Mouse (Mus musculus) liver, embryonic 14.5 days (tissue): ENCODE measurements around the gene Kmt2a. TPM values are rescaled to one million over a fixed set of nuclear protein-coding genes. Genes with fewer than 3 reads are reported as not detected.

Experiments
- ATAC-seq: fragments of 200-750 bp; cut with Nextera tagmentation; 2 replicates; pipeline ENCODE4 v1.8.0; 2017; ENCODE audit warnings: moderate number of reproducible peaks, mild to moderate bottlenecking, moderate library complexity; ENCODE audit not compliant: insufficient read depth
- DNase-seq, 3 experiments: peaks; one replicate each; pipeline ENCODE4 v3.0.0-alpha.2; 2012 to 2013; ENCODE audit warnings: low read depth in 3 of 3, low spot score in 3 of 3
- H3K27ac ChIP-seq: fragments of 300-500 bp; sonication (generic); 2 replicates; pipeline ENCODE4 v1.5.1; 2014; ENCODE audit warnings: moderate library complexity, mild to moderate bottlenecking, control low read depth, inconsistent platforms
- H3K27me3 ChIP-seq: fragments of 300-500 bp; sonication (generic); 2 replicates; pipeline ENCODE4 v1.6.1; 2014; ENCODE audit warnings: mild to moderate bottlenecking, low read length, moderate library complexity; ENCODE audit not compliant: control insufficient read depth, insufficient read depth
- H3K36me3 ChIP-seq: fragments of 300-500 bp; sonication (generic); replicated peaks from 2 replicates; pipeline ENCODE4 v1.6.1; 2014; ENCODE audit warnings: low read depth; ENCODE audit not compliant: control insufficient read depth, insufficient read depth
- H3K4me1 ChIP-seq, 2 experiments: fragments of 200-500 bp in 1 of 2; fragments of 300-500 bp in 1 of 2; sonication (generic) in 1 of 2; replicated peaks; 2 replicates each; pipeline ENCODE4 v1.6.1; 2012 to 2014; ENCODE audit warnings: antibody characterized with exemption in 1 of 2, inconsistent platforms in 1 of 2, low read length in 1 of 2; ENCODE audit not compliant: control insufficient read depth in 2 of 2, insufficient read depth in 2 of 2
- H3K4me2 ChIP-seq: fragments of 300-500 bp; sonication (generic); 2 replicates; pipeline ENCODE4 v1.6.1; 2014; ENCODE audit warnings: low read depth, mild to moderate bottlenecking, control low read depth, moderate library complexity
- H3K4me3 ChIP-seq, 2 experiments: fragments of 200-500 bp in 1 of 2; fragments of 300-500 bp in 1 of 2; sonication (generic) in 1 of 2; 2 replicates each; pipeline ENCODE4 v1.5.1; 2012 to 2014; ENCODE audit warnings: low read depth in 2 of 2, low read length in 2 of 2, mild to moderate bottlenecking in 2 of 2, control low read depth in 1 of 2, inconsistent platforms in 1 of 2, moderate library complexity in 1 of 2; ENCODE audit not compliant: insufficient read depth in 1 of 2
- H3K9ac ChIP-seq: fragments of 300-500 bp; sonication (generic); replicated peaks from 2 replicates; pipeline ENCODE4 v1.6.1; 2014; ENCODE audit warnings: mild to moderate bottlenecking, control low read depth, moderate library complexity
- H3K9me3 ChIP-seq: fragments of 300-500 bp; sonication (generic); 2 replicates; pipeline ENCODE4 v1.6.1; 2016; ENCODE audit warnings: low read length, mixed read lengths; ENCODE audit not compliant: control insufficient read depth
- CTCF ChIP-seq: IDR thresholded peaks from 2 replicates; pipeline ENCODE4 v1.5.1; 2016; ENCODE audit warnings: antibody characterized with exemption, low read depth, control low read depth
- EP300 ChIP-seq: IDR thresholded peaks from 2 replicates; pipeline ENCODE4 v1.6.1; 2016; ENCODE audit warnings: antibody characterized with exemption, low read depth
- WGBS: fragments of 180-500 bp; shearing (Covaris S2); extraction: QIAGEN DNeasy Blood & Tissue Kit; methylation state at CpG from one replicate; pipeline ENCODE4 v1.1.7; 2014; ENCODE audit not compliant: insufficient replicate concordance; 5-methylcytosine and 5-hydroxymethylcytosine counted together
- polyA plus RNA-seq, 2 experiments: library from polyadenylated mRNA; depleted of rRNA in 1 of 2; stranded (reverse) in 1 of 2; unstranded in 1 of 2; fragments of >200 nt; fragmentation: Nextera tagmentation in 1 of 2; extraction: Ambion mirVana in 1 of 2; gene quantifications; 2 replicates each; pipeline versions ENCODE4 v1.2.1 to v1.2.3; 2012 to 2014

Kmt2a gene
- polyA plus RNA-seq, 2 experiments: 2.3 to 3.0 TPM

- no peaks in the 10 kb centered on the region for H3K27me3 ChIP-seq
- peaks cover 4 to 15% of the 10 kb centered on the region in 2 experiments for H3K4me1 ChIP-seq
- H3K9ac ChIP-seq: peak within 1 kb of the TSS; percentile 99
- under 1% methylated on average over 82 of the region's 82 CpGs for WGBS
- peak; percentile 74 to 84 (median 79) for DNase-seq
- H3K4me3 ChIP-seq: peak within 1 kb of the TSS; percentile 79 to 96
- H3K9me3 ChIP-seq: no peaks in the 10 kb centered on the region
- H3K4me2 ChIP-seq: peak within 1 kb of the TSS; percentile 95
- ATAC-seq: peak; percentile 90
- H3K27ac ChIP-seq: peak within 1 kb of the TSS; percentile 87
- TF ChIP-seq EP300 (no peak), CTCF (0 out of 2 replicates have a peak, but pooled peaks have one; percentile 18)
- H3K36me3 ChIP-seq: no peaks in the 10 kb centered on the region
These were observed 113.7 kb downstream of the Kmt2a start, which contains the start of the genes Arcn1 and Ift46 for GRCm38 (mm10) chr9:44767101-44768028. Gene Arcn1, minus strand, starts transcription at chr9:44767845. Gene Ift46, plus strand, starts transcription at chr9:44767908.

DNA sequence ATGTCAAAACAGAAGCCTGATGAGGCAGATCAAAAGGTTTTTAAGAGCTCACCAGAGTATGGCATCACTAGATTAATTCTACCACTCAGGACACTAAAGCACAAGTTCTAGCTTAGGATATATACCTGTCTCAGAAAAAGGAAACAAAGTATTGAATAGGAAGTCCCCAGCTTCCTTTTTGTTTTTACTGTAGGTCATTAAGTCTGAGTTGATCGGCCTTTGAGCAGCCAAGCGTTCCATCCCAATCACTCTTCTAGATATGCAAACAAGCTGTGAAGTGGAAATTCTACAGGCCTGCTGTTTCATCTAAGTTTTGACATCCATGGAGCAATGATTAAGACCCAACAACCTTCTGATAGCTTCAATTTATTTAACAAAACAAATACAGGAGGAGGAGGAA, 120.2 kb downstream of the Kmt2a start:
- Histone ChIP-seq H3K36me3 (peaks cover 23% of the 10 kb centered on the region), H3K4me3 (no peak overlapping the region), H3K4me2 (no peak overlapping the region), H3K27ac (no peak overlapping the region), H3K9ac (no peak overlapping the region), H3K9me3 (no peaks in the 10 kb centered on the region), H3K4me1 (peaks cover 3 to 7% of the 10 kb centered on the region in 2 experiments), H3K27me3 (no peaks in the 10 kb centered on the region)
- no peak for DNase-seq
- TF ChIP-seq CTCF: no peak
- no peak for TF ChIP-seq EP300
- ATAC-seq: no peak
- WGBS: 63% methylated on average over 2 of the region's 2 CpGs

Other genes with a start within 250 kb of the Kmt2a start
- not detected in 2 replicates for gene Treh, start 208.1 kb downstream of the Kmt2a start, polyA plus RNA-seq (2012; rRNA removed)
- gene Treh, start 208.1 kb downstream of the Kmt2a start, polyA plus RNA-seq (2014; fragmentation: Nextera tagmentation; extraction: Ambion mirVana): not detected in 2 replicates
- gene Phldb1, start 146.1 kb downstream of the Kmt2a start, polyA plus RNA-seq (2012; rRNA removed): 2.6 and 2.7 TPM in 2 replicates
- 1.6 and 2.3 TPM in 2 replicates for gene Phldb1, start 146.1 kb downstream of the Kmt2a start, polyA plus RNA-seq (2014; fragmentation: Nextera tagmentation; extraction: Ambion mirVana)
- 26.6 and 33.5 TPM in 2 replicates for gene Arcn1, start 113.5 kb downstream of the Kmt2a start, polyA plus RNA-seq (2012; rRNA removed)
- 84.1 and 88.5 TPM in 2 replicates for gene Arcn1, start 113.5 kb downstream of the Kmt2a start, polyA plus RNA-seq (2014; fragmentation: Nextera tagmentation; extraction: Ambion mirVana)
- gene Ift46, start 113.4 kb downstream of the Kmt2a start, polyA plus RNA-seq (2012; rRNA removed): 8.8 and 11.3 TPM in 2 replicates
- gene Ift46, start 113.4 kb downstream of the Kmt2a start, polyA plus RNA-seq (2014; fragmentation: Nextera tagmentation; extraction: Ambion mirVana): 16.0 and 17.3 TPM in 2 replicates
- 3.6 and 4.9 TPM in 2 replicates for gene Tmem25, start 82.0 kb downstream of the Kmt2a start, polyA plus RNA-seq (2012; rRNA removed)
- gene Tmem25, start 82.0 kb downstream of the Kmt2a start, polyA plus RNA-seq (2014; fragmentation: Nextera tagmentation; extraction: Ambion mirVana): 1.3 and 1.9 TPM in 2 replicates
- gene Ttc36, start 78.2 kb downstream of the Kmt2a start, polyA plus RNA-seq (2012; rRNA removed): 40.4 and 43.5 TPM in 2 replicates
- gene Ttc36, start 78.2 kb downstream of the Kmt2a start, polyA plus RNA-seq (2014; fragmentation: Nextera tagmentation; extraction: Ambion mirVana): 72.0 and 77.4 TPM in 2 replicates
- 261 and 418 TPM in 2 replicates for gene Atp5l, start 39.4 kb upstream of the Kmt2a start, polyA plus RNA-seq (2012; rRNA removed)
- 577 and 630 TPM in 2 replicates for gene Atp5l, start 39.4 kb upstream of the Kmt2a start, polyA plus RNA-seq (2014; fragmentation: Nextera tagmentation; extraction: Ambion mirVana)
- gene Ube4a, start 84.3 kb upstream of the Kmt2a start, polyA plus RNA-seq (2012; rRNA removed): 6.1 and 7.6 TPM in 2 replicates
- gene Ube4a, start 84.3 kb upstream of the Kmt2a start, polyA plus RNA-seq (2014; fragmentation: Nextera tagmentation; extraction: Ambion mirVana): 11.6 and 13.1 TPM in 2 replicates
- 0.09 and 0.26 TPM in 2 replicates for gene Cd3g, start 99.1 kb upstream of the Kmt2a start, polyA plus RNA-seq (2012; rRNA removed)
- 0.25 and 0.51 TPM in 2 replicates for gene Cd3g, start 99.1 kb upstream of the Kmt2a start, polyA plus RNA-seq (2014; fragmentation: Nextera tagmentation; extraction: Ambion mirVana)
- 0.02 TPM in 1 of 2 replicates, not detected in the other for gene Cd3d, start 100.5 kb upstream of the Kmt2a start, polyA plus RNA-seq (2012; rRNA removed)
- 0.32 TPM in 1 of 2 replicates, not detected in the other for gene Cd3d, start 100.5 kb upstream of the Kmt2a start, polyA plus RNA-seq (2014; fragmentation: Nextera tagmentation; extraction: Ambion mirVana)
- gene Cd3e, start 128.3 kb upstream of the Kmt2a start, polyA plus RNA-seq (2012; rRNA removed): not detected in 2 replicates
- not detected in 2 replicates for gene Cd3e, start 128.3 kb upstream of the Kmt2a start, polyA plus RNA-seq (2014; fragmentation: Nextera tagmentation; extraction: Ambion mirVana)
- gene Mpzl2, start 158.5 kb upstream of the Kmt2a start, polyA plus RNA-seq (2012; rRNA removed): 4.4 and 4.9 TPM in 2 replicates
- gene Mpzl2, start 158.5 kb upstream of the Kmt2a start, polyA plus RNA-seq (2014; fragmentation: Nextera tagmentation; extraction: Ambion mirVana): 3.1 and 4.7 TPM in 2 replicates
- 0.33 and 0.44 TPM in 2 replicates for gene Mpzl3, start 173.9 kb upstream of the Kmt2a start, polyA plus RNA-seq (2012; rRNA removed)
- 0.51 and 1.0 TPM in 2 replicates for gene Mpzl3, start 173.9 kb upstream of the Kmt2a start, polyA plus RNA-seq (2014; fragmentation: Nextera tagmentation; extraction: Ambion mirVana)
- 0.03 and 0.09 TPM in 2 replicates for gene Jaml, start 197.9 kb upstream of the Kmt2a start, polyA plus RNA-seq (2012; rRNA removed)
- 0.21 and 0.25 TPM in 2 replicates for gene Jaml, start 197.9 kb upstream of the Kmt2a start, polyA plus RNA-seq (2014; fragmentation: Nextera tagmentation; extraction: Ambion mirVana)
- 0.13 and 0.15 TPM in 2 replicates for gene Scn2b, start 236.5 kb upstream of the Kmt2a start, polyA plus RNA-seq (2012; rRNA removed)
- 0.08 and 0.10 TPM in 2 replicates for gene Scn2b, start 236.5 kb upstream of the Kmt2a start, polyA plus RNA-seq (2014; fragmentation: Nextera tagmentation; extraction: Ambion mirVana)